Mouse (Mus musculus): Measurements from ENCODE around the gene Kcns3.
A peak's percentile ranks its signal among the peaks of the same experiment; 100 is the strongest.
"Not testable (repeated sequence)": the region's sequence is repeated elsewhere in the genome, so short reads cannot be mapped to it uniquely, and the experiment has no call there.

Kcns3 gene

GRCm38 (mm10) chr12:11071079-11071478 lies 79.8 kb downstream of the Kcns3 start:
- ATAC-seq (ENCODE audit: low TSS enrichment), result peak; percentile 86

- peak; percentile 31; the same call in 1 of the 2 replicates for ATAC-seq (ENCODE audit: low TSS enrichment)
These were observed 84.0 kb downstream of the Kcns3 start for GRCm38 (mm10) chr12:11066865-11067264.

GRCm38 (mm10) chr12:11052676-11053075 lies 98.2 kb downstream of the Kcns3 start:
- not testable (repeated sequence) for ATAC-seq (ENCODE audit: low TSS enrichment)

- ATAC-seq (ENCODE audit: low TSS enrichment), result no peak
These were observed 109.0 kb downstream of the Kcns3 start for GRCm38 (mm10) chr12:11041821-11042220.

Measured in frontal cortex, adult (tissue).